Mouse (Mus musculus): ENCODE measurements around the gene Pdzd2. TPM values are rescaled to one million over a fixed set of nuclear protein-coding genes. Genes with fewer than 3 reads are reported as not detected.

The Pdzd2 gene
- polyA plus RNA-seq, 1 experiment from 2014 or later = 13.7 TPM

DNA sequence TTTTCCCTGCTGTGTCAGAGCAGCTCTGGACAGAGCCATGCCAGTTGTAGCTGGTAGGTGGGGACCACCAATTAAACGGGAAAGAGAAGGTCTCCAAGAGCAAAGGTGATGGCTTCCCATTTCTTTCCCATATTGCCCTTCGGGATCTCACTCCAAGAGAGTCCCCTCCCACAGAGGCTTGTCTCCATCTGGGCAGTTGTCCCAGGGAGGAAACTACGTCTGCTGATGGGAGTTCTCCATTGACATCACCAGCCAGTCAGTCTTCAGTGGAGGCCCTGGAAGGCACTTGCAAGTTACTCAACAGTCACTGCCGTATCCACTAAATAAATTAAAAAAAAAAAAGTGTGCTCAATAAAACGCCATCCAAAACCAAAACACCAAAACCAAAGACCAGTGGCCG, 194.1 kb downstream of the Pdzd2 start:
- Histone ChIP-seq H3K9me3 (no peaks in the 10 kb centered on the region), H3K27me3 (no peaks in the 10 kb centered on the region), H3K4me3 (no peak overlapping the region), H3K4me1 (peaks cover 40% of the 10 kb centered on the region), H3K9ac (no peak overlapping the region), H3K36me3 (no peaks in the 10 kb centered on the region), H3K4me2 (replicated peaks) (no peak overlapping the region), H3K27ac (no peak overlapping the region)
- WGBS = 74% methylated on average over 6 of the region's 6 CpGs
- no peak for ATAC-seq (ENCODE audit: insufficient number of reproducible peaks, insufficient read depth, low FRiP score, low TSS enrichment)

DNA sequence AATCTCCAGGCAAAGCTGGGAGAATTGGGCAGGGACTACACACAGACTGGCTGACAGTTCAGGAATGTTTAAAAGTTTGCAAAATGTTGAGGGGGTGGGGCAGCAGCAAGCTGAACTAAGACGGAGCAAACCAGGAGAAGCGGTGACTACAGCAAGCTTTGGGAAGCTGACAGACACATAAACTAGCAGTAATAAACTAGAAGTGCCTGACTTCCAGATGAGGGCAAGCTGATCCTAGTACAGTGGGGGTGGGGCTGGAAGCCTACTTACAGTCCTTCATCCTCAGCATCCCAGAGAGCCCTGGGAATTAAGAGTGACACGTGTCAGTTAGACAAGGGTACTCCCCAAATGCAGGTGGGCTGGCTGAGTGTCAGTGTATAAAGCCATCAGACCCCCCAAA, 194.5 kb downstream of the Pdzd2 start:
- Histone ChIP-seq H3K4me2 (replicated peaks) (no peak overlapping the region), H3K36me3 (no peaks in the 10 kb centered on the region), H3K4me3 (no peak overlapping the region), H3K9ac (no peak overlapping the region), H3K9me3 (no peaks in the 10 kb centered on the region), H3K27ac (no peak overlapping the region), H3K27me3 (no peaks in the 10 kb centered on the region), H3K4me1 (peaks cover 35% of the 10 kb centered on the region)
- WGBS = 44% methylated on average over 3 of the region's 3 CpGs
- no peak for ATAC-seq (ENCODE audit: insufficient number of reproducible peaks, insufficient read depth, low FRiP score, low TSS enrichment)

DNA sequence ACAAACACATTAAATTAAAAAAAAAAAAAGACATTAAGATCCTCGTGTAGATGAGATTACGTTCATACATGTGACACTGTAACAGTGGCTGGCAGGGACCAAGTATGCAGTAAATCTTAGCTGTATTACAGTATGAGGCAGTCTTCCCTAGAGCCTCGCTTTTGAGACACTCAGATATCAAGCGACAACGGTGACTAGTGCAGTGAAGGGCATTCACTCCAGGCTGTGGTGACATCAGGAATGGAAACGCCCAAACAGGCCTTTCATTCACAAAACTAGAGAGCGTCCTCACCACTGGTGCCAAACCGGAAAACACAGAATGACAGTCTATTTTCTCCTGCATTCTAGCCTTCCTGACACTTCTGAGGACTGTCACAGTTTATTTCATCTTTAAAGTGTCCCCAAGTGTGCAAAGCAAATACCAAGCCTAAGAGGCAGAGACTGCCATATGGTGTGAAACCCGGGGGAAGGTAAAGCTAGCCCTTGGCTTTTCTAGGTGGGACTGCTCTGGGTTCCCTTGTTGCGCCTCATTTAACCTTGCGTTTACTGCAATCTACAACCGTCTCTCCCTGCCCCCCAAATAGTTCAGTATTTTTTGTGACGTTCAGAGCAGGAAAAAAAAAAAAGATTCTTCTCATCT, 195.9 kb downstream of the Pdzd2 start:
- Histone ChIP-seq H3K36me3 (no peaks in the 10 kb centered on the region), H3K27ac (no peak overlapping the region), H3K27me3 (no peaks in the 10 kb centered on the region), H3K4me1 (peaks cover 30% of the 10 kb centered on the region), H3K9ac (no peak overlapping the region), H3K9me3 (no peaks in the 10 kb centered on the region), H3K4me2 (replicated peaks) (no peak overlapping the region), H3K4me3 (no peak overlapping the region)
- ATAC-seq (ENCODE audit: insufficient number of reproducible peaks, insufficient read depth, low FRiP score, low TSS enrichment) = no peak
- WGBS = 68% methylated on average over 13 of the region's 13 CpGs

DNA sequence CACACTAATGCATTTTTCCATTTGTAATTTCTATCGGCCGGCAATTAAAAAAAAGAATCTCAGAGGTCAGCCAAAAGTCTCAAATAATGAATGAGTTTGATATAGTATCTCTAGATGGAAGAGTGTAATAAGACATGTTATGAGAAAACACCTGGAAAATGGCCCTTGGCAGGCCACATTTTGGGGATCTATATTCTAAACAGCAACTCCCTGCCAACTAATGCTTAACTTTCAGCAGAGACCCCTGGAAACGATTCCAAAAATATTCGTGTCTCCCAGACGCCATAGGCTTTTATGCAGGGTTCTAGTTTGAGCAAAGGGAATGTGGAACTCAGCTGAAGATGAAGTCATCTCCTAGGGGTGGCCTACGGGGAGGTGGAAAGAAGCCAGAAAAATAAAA, 197.4 kb downstream of the Pdzd2 start:
- no peak overlapping the region for H3K4me3 ChIP-seq
- ATAC-seq (ENCODE audit: insufficient number of reproducible peaks, insufficient read depth, low FRiP score, low TSS enrichment) = no peak
- H3K4me2 ChIP-seq (replicated peaks) = no peak overlapping the region
- no peaks in the 10 kb centered on the region for H3K9me3 ChIP-seq
- peaks cover 28% of the 10 kb centered on the region for H3K4me1 ChIP-seq
- no peak overlapping the region for H3K27ac ChIP-seq
- H3K27me3 ChIP-seq = no peaks in the 10 kb centered on the region
- no peak overlapping the region for H3K9ac ChIP-seq
- no peaks in the 10 kb centered on the region for H3K36me3 ChIP-seq
- WGBS = 77% methylated on average over 6 of the region's 6 CpGs

DNA sequence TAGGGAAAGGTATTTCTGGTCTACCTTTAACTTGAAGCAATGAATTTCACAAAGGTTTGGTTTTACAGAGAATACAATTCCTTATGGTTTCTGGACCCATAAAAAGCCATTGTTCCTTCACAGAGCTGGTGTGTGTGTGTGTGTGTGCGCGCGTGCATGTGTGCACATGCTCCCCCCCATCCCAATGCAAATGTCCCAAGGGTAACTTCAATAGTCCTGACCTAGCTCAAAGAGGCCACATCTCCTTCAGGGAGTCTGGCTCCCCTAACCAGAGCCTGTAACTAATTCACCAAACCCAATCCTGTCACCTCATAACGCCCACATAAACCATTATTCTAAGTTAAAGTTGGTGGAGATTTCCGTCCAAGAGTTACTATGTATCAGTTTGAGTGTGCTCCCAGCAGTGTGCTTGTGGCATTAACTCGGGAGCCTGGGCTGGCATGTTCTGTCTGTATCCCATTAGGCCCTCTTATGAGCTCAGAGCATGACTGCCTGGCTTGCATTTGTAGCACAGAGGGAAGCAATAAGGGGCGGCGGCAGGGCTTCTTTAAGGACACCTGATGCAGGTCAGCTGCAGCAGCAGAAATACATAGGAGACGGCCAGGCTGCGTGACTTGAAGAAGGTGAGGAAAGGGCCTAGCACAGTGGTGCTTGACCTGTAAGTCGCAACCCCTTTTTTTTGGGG, 200.0 kb downstream of the Pdzd2 start:
- no peak overlapping the region for H3K4me3 ChIP-seq
- WGBS = 62% methylated on average over 11 of the region's 11 CpGs
- H3K9ac ChIP-seq = no peak overlapping the region
- ATAC-seq (ENCODE audit: insufficient number of reproducible peaks, insufficient read depth, low FRiP score, low TSS enrichment) = no peak
- no peak overlapping the region for H3K4me2 ChIP-seq (replicated peaks)
- H3K36me3 ChIP-seq = no peaks in the 10 kb centered on the region
- no peak overlapping the region for H3K27ac ChIP-seq
- H3K9me3 ChIP-seq = no peaks in the 10 kb centered on the region
- no peaks in the 10 kb centered on the region for H3K27me3 ChIP-seq
- H3K4me1 ChIP-seq = peaks cover 12% of the 10 kb centered on the region

DNA sequence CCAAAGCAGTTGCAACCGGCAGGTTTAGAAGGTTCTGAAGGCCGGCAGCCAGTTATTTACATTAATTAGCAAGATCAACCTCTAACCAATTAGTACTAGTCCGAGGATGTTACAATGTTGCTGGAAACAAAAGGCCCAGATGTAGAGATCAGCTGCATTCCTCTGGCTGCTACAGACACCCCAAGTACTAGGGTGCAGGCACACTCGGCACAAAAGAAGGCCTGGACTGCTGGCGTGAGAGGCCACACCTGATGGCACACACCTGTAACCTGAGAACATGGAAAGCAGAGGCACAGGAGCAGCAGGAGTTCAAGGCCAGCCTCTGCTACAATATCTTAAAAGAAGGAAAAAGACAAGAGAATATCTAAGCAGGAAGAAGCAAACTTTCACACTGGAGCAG, 206.5 kb downstream of the Pdzd2 start:
- Histone ChIP-seq H3K9me3 (0 out of 2 replicates have a peak, but pooled peaks cover 3% of the 10 kb centered on the region), H3K27me3 (no peaks in the 10 kb centered on the region), H3K4me2 (replicated peaks) (no peak overlapping the region), H3K4me3 (no peak overlapping the region), H3K27ac (no peak overlapping the region), H3K36me3 (no peaks in the 10 kb centered on the region), H3K9ac (no peak overlapping the region), H3K4me1 (no peaks in the 10 kb centered on the region)
- ATAC-seq (ENCODE audit: insufficient number of reproducible peaks, insufficient read depth, low FRiP score, low TSS enrichment) = no peak
- WGBS = 75% methylated on average over 5 of the region's 5 CpGs

DNA sequence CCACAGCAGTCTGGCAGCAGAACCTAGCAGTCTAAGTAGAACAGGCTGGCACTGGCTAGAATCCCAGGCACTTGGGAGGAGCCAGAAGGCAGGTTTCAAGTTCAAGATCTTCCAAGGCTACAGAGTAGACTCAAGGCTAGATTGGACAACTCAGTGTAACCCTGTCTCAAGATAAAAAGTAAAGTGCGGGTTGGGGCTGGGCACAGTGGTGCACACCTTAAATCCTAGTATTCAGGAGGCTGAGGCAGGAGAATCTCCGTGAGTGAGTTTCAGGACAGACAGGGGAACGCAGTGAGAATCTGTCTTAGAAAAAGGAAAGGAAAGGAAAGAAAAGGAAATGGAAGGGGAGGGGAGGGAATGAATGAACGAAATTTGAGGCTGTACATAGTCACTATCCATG, 207.2 kb downstream of the Pdzd2 start:
- no peak for ATAC-seq (ENCODE audit: insufficient number of reproducible peaks, insufficient read depth, low FRiP score, low TSS enrichment)
- H3K9ac ChIP-seq = no peak overlapping the region
- no peaks in the 10 kb centered on the region for H3K36me3 ChIP-seq
- H3K27ac ChIP-seq = no peak overlapping the region
- WGBS = 88% methylated on average over 4 of the region's 4 CpGs
- no peak overlapping the region for H3K4me3 ChIP-seq
- H3K4me2 ChIP-seq (replicated peaks) = no peak overlapping the region
- H3K27me3 ChIP-seq = no peaks in the 10 kb centered on the region
- no peaks in the 10 kb centered on the region for H3K4me1 ChIP-seq
- H3K9me3 ChIP-seq = 0 out of 2 replicates have a peak, but pooled peaks cover 3% of the 10 kb centered on the region

DNA sequence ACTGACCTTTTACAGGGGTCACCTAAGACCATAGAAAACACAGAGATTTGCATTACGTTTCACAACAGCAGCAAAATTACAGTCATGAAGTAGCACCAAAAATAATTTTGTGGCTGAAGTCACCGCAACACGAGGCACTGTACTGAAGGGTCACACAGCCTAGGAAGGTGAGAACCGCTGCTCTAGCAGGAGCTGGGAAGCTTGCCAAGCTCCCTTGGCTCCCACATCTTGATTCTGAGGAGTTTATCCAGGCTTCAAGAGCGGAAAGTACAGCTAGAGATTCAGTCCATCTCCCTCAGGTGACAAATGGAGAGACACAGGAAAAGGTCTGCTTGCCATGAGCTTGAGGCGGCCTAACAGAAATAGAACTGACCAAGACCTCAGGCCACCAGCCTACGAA, 216.9 kb downstream of the Pdzd2 start:
- no peak overlapping the region for H3K4me3 ChIP-seq
- ATAC-seq (ENCODE audit: insufficient number of reproducible peaks, insufficient read depth, low FRiP score, low TSS enrichment) = no peak
- 76% methylated on average over 7 of the region's 7 CpGs for WGBS
- H3K27me3 ChIP-seq = no peaks in the 10 kb centered on the region
- no peak overlapping the region for H3K9ac ChIP-seq
- no peak overlapping the region for H3K4me2 ChIP-seq (replicated peaks)
- H3K36me3 ChIP-seq = no peaks in the 10 kb centered on the region
- H3K9me3 ChIP-seq = no peaks in the 10 kb centered on the region
- no peaks in the 10 kb centered on the region for H3K4me1 ChIP-seq
- H3K27ac ChIP-seq = no peak overlapping the region

DNA sequence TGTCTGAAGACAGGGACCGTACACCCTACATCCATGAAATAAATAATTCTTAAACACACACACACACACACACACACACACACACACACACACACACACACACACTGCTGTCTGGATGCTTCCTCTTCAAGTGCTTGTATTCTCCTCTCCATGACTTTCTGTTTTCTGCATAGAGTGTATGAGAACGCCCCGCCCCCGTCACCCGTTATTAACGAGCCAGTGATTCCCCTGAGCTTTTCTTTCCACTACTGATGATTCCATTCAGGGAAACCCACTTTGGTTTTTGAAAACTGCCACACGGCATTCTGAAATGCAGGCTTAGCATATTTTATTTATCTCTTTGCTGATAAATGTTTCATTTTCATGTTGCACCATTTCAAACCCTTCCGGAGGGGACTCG, 219.4 kb downstream of the Pdzd2 start:
- peaks cover 7% of the 10 kb centered on the region; the same call in 1 of the 2 replicates for H3K4me1 ChIP-seq
- no peak overlapping the region for H3K9ac ChIP-seq
- H3K9me3 ChIP-seq = no peaks in the 10 kb centered on the region
- no peaks in the 10 kb centered on the region for H3K27me3 ChIP-seq
- no peak for ATAC-seq (ENCODE audit: insufficient number of reproducible peaks, insufficient read depth, low FRiP score, low TSS enrichment)
- no peak overlapping the region for H3K4me3 ChIP-seq
- H3K27ac ChIP-seq = no peak overlapping the region
- no peak overlapping the region for H3K4me2 ChIP-seq (replicated peaks)
- WGBS = 81% methylated on average over 9 of the region's 9 CpGs
- no peaks in the 10 kb centered on the region for H3K36me3 ChIP-seq

DNA sequence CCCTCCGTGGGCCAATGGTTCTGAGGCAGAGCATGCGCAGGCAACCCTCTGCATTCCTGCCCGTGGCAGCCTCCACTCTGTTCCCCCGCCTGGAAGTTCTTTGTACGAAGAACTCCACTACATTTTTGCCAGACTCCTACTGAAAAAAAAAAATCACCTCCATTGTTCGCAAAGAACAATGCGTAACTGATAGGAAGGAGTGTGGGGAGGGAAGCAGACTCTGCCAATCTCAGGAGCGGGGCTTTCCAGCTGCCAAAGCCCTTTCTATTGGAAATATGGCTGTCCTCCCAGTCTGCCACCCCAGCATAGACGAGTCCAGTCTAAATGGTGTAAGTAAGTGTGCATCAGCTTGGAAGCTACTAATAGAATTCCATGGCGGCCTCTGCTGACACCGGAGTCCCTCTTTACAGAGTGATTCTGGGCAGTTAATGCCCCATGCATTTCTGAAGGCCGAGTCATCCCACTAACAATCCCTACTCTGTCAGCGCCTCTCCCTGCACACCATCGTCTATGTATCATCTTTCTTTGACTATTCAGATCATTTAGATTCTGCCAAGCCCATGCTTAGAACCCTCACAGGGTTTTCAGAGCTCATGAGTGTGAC, 221.3 kb downstream of the Pdzd2 start:
- H3K9ac ChIP-seq = no peak overlapping the region
- H3K9me3 ChIP-seq = no peaks in the 10 kb centered on the region
- H3K4me3 ChIP-seq = no peak overlapping the region
- no peak for ATAC-seq (ENCODE audit: insufficient number of reproducible peaks, insufficient read depth, low FRiP score, low TSS enrichment)
- WGBS = 66% methylated on average over 14 of the region's 14 CpGs
- peaks cover 8% of the 10 kb centered on the region; the same call in 1 of the 2 replicates for H3K4me1 ChIP-seq
- no peaks in the 10 kb centered on the region for H3K27me3 ChIP-seq
- H3K27ac ChIP-seq = no peak overlapping the region
- H3K4me2 ChIP-seq (replicated peaks) = no peak overlapping the region
- no peaks in the 10 kb centered on the region for H3K36me3 ChIP-seq

DNA sequence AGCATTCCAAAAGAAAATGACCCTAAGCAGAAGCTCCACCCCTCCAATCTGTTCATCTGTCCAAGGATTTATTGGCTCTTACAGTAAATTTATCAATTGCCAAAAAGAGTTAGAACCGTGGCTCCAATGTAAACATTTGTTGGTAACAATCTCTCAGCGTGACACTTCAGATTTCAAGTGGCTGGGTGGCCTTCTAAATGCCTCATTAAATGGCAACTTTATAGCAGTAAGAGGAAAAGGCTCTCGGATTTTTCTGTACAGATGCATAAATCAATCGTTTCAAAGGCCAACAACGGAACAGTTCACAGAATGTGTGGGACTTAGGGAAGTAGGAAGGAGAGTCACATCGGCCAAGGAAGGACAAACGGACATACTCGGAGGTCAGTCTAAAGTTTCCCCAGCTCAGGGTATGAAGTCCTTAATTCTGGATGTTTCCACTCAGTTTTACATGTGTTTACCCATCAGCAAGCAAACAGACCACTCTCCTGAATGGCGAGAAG, 222.4 kb downstream of the Pdzd2 start:
- 80% methylated on average over 9 of the region's 9 CpGs for WGBS
- Histone ChIP-seq H3K27ac (no peak overlapping the region), H3K4me3 (no peak overlapping the region), H3K9ac (no peak overlapping the region), H3K27me3 (no peaks in the 10 kb centered on the region), H3K36me3 (no peaks in the 10 kb centered on the region), H3K4me1 (peaks cover 12% of the 10 kb centered on the region; the same call in 1 of the 2 replicates), H3K9me3 (no peaks in the 10 kb centered on the region), H3K4me2 (replicated peaks) (no peak overlapping the region)
- ATAC-seq (ENCODE audit: insufficient number of reproducible peaks, insufficient read depth, low FRiP score, low TSS enrichment) = no peak

DNA sequence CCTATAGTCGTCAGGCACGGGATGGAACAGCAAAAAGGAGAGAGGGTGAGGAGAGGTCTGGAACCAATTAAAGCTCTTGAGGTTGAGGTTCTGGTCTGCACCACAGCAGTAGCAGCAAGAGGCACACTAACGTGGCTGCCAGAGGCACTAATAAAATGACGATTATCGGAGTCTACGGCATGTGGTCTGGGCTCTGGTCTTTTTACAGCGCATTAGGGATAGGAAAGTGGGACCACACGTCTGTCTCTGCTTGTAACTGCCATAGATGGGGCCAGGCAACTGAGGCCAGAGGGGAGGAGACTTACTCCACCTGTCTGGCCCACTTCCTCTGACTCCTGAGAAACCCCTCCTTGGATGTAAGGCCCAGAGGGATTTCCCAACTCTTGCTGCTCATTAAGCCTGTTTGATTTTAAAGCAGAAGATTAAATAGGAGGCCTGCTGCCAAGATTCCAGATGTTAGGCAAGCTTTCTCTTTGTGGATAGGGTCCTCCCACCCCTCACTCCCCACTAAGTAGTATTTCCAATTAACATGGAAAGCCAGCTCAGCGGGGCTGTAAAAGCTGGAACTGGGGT, 224.4 kb downstream of the Pdzd2 start:
- H3K36me3 ChIP-seq = no peaks in the 10 kb centered on the region
- ATAC-seq (ENCODE audit: insufficient number of reproducible peaks, insufficient read depth, low FRiP score, low TSS enrichment) = peak; percentile 61
- no peak overlapping the region for H3K27ac ChIP-seq
- no peaks in the 10 kb centered on the region for H3K27me3 ChIP-seq
- no peaks in the 10 kb centered on the region for H3K9me3 ChIP-seq
- no peak overlapping the region for H3K9ac ChIP-seq
- 29% methylated on average over 9 of the region's 9 CpGs for WGBS
- no peak overlapping the region for H3K4me2 ChIP-seq (replicated peaks)
- H3K4me3 ChIP-seq = no peak overlapping the region
- H3K4me1 ChIP-seq = peaks cover 12% of the 10 kb centered on the region; the same call in 1 of the 2 replicates

Data from embryonic facial prominence, embryonic 12.5 days (tissue).